Mouse (Mus musculus): Measurements from ENCODE around the gene Mrpl33.
A peak's percentile ranks its signal among the peaks of the same experiment; 100 is the strongest.

Gene Mrpl33

DNA sequence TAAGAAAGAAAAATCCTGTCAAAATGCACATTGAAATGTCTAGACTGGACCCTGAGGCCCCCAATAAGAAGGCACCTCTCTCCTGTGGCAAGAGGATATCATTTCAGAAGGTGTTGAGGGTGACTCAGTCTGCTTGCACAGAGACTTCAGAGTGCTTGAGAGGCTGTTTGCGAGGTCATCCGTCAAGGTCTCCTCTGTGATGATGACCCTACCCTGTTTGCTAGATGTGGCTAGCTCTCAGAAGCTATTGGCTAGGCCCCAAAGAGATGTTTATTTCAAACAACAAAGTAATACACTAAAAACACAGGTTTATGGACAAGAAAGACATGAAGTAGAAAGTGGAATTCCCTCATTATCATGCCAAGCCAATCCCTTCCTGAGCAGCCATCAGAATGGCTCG is 45.6 kb downstream of the Mrpl33 start:
- DNase-seq (ENCODE audit: low spot score), result no peak

DNA sequence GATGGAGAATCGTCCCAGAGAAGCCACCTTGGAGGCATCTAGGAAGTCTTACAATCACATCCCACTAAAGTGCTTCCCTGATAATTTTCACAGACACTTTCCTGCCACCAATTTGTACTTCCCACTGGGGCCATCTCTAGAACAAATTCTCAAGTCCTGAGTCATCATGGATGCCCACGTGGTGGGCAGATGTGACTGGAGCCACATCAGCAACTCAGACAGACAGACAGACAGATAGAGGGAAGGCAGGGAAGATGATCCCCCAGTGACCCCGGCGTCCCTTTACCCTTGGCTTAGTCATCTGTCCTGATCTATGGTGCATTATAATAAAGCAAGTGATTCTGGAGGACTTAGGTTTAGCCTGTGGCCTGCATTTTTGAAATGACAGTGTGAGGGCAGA is 47.5 kb downstream of the Mrpl33 start:
- DNase-seq (ENCODE audit: low spot score), result no peak

DNA sequence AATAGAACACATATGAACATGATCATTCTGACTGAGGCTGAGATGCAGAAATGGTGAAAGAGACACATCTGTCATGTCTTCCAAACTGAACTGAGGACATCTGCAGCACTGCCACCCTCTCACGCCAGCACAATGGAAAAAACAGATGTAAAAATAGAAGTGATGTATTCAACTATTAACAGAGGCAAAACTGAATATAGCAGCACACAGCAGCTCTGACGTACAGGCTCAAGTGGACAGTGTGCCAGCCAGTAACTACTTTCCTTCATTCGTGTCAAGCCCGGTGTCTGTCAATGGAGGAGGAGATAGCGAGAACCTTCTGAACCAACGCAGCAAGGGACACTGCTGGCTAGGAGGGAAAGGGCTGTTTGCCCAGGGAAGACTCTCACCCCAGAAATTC is 48.1 kb downstream of the Mrpl33 start:
- DNase-seq (ENCODE audit: low spot score), result no peak

DNA sequence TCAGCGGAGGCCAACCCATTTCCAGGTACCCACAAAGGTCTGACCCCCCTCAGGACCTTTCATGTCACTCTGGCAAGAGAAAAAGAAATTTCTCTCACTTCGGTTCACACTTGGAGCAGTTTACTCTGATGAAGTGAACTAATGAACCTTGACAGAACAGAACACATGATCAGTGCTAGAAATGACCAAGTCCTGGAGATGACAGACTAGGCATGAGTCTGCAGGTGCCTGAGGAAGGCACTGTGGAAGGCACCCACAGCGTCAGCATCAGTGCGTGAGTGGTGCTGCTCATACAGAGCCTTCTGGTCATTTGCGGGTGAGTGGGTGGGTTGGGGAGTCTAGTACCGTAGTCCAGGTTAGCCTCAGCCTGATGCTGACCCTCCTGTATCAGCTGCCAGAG is 49.1 kb downstream of the Mrpl33 start:
- no peak for DNase-seq (ENCODE audit: low spot score)

DNA sequence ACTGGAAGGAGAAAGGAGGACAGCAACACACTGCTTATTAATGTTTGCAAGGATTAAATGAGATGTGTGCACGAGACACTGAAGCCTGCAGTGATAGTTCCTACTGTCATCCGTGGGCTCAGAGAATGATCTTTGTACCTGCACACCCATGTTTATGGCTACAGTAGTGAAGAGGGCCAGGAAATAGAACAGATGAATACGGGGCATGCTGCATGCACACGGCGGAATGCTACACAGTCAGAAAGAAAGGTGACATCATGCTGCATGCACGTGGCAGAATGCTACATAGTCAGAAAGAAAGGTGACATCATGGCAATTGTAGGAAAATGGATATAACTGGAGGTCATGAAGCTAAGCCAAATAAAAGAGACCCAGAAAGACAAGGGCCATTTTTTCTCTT is 49.8 kb downstream of the Mrpl33 start:
- no peak for DNase-seq (ENCODE audit: low spot score)

DNA sequence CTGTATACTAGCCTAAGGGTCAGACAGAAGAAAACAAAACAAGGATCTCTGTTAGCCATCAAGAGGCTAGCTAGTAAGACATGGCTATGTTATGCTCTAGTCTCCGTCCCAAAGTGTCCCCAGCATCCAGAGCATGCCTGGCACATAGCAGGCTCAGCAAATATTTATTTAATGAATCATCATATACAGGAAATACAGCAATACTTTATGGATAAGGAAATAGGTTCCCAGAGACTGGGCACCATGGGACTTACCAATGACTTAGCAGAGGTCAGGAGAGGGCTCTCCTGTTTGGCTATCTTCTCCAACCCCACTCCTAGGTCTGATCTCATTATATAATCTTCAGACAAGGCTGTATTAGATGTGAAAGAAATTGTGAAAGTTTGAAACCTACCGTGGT is 50.6 kb downstream of the Mrpl33 start:
- no peak for DNase-seq (ENCODE audit: low spot score)

DNA sequence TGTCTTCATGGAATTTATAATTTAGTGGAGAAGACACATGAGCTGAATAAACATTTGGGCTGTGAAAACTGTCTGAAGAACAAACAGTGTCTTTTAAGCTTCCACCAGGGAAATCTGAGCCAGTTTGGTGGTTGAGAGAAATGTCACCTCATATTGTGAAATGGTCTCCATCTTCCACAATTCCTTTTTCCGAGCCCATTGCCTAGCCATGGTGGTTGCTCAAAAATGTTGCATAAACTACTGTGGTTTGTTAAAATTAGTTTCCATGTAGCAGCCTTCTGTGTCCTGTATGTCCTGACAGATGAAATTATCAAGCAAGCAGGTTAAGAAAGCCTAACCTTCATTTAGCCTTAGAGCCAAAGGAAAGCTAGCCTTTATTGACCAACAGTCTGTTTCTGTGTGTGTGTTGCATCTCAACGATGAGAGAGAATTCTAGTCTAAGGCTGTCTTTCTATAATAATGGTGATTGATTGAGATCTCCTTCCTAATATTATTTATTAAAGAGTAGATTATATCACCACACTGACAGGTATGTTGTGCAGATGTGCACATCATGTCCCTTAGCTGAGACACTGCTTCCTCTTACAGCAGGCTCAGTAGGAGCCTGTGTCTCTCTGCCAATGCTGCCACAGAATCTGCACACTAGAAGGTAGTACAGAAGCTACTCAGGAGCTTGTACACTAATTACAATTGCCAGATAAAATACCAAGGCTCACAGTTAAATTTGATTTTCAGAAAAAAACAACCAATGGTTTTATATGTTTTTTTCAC is 54.0 kb downstream of the Mrpl33 start:
- no peak for DNase-seq (ENCODE audit: low spot score)

DNA sequence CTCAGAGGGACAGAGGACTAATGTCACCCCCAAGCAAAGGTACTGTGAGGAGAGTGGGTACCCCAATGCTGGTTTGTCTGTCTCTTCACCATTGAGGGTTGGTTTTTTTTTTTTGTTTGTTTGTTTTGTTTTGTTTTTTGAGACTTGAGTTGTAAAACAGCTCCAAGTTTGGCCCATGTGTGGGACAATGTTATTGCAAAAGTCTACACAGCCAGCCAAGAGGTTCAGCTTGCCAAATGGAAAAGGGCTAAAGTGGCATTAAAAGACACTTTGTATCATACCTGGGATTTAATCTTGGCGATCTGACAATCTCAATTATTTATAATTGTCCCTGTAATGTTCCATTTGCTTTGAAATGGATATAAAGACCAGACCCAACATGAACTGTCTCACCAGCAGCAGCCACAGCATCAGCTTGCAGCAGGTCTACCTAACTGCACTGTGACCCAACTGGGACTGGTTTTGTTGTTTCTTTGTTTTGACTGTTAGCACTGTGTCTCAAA is 59.0 kb downstream of the Mrpl33 start:
- DNase-seq (ENCODE audit: low spot score), result no peak

DNA sequence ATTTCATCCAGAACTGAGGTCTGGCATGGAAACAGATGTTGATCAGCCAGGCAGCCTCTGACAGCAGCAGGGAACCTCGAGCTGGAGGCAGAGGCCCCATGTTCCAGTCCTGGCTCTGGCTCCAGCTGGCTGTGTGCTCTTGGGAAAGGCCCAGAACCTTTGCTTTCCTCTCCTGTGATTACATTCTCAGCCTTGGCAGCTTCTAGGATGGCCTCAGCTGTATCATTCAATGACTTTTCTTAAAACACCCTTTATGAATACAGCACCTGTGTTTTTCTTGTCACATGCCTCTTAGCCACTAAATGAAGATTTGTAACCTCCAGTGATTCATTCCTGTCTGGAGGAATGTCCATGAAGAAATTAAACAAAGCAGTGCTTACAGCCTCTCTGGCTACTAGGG is 69.4 kb downstream of the Mrpl33 start:
- no peak for DNase-seq (ENCODE audit: low spot score)

DNA sequence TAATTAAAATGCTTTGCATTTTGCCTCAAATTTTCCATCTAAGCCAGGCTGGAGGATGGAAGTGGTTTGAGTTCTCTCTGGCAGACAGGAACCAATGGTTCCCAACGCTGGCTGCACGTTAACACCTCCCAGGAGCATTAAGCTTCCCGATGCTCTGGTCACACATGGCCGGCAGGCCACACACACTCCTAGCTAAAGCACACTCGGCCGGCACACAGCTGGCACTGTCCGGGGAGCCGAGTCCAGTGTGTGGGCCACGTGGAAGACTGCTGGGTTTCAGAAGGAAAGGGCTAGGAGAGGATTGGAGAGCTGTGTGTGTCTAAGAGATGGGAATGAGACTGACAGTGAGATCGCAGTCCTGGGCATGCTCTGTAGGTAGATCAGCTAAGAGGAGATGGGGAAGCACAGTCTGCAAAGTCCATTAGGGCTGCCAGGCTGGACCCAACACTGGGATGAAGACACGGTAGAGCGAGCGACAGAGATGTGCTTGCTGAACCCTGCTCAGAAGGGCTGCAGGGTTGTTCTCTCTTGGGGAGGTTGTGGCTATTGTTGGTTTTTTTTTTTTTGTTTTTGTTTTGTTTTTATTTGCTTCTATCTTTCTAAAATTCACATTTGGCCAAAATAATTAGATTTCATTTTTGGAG is 71.7 kb downstream of the Mrpl33 start:
- DNase-seq (ENCODE audit: low spot score), result no peak

DNA sequence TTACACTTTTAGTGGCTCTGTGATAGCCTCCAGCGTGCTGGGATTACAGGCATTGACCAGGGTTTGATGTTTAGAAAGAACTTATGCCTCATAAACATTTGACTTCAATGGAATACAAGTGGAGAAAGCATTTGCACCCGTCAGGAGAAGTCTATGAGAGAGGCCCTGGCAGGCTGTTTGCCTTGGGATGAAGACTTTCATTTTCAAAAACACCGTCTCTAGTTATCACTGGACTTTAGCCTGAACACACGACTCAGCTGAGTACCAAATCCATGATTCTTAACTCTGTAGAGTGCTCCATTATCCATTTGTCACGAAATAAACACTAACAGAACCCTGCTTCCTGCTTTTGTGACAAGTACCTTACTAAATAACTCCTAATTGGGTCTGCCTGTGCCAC is 73.2 kb downstream of the Mrpl33 start:
- DNase-seq (ENCODE audit: low spot score), result no peak

DNA sequence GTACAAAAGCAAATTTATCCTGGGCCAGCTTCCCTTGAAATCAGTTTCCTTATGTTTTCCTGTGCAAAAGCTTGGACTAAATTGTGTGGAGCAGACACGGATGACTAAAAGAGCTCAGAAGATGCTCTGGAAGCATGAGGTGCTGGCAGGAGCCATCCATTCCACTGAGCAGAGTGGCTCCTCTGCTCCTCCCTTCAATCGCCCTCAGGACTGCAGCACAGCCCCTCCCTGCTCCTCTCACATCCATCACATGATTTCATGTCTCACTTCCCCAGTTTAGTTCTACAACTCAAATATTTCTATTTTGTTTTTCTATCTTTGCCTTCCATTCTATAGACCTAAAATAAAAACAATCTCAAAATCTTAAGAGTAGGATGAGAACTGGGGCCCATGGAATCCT is 74.4 kb downstream of the Mrpl33 start:
- no peak for DNase-seq (ENCODE audit: low spot score)

DNA sequence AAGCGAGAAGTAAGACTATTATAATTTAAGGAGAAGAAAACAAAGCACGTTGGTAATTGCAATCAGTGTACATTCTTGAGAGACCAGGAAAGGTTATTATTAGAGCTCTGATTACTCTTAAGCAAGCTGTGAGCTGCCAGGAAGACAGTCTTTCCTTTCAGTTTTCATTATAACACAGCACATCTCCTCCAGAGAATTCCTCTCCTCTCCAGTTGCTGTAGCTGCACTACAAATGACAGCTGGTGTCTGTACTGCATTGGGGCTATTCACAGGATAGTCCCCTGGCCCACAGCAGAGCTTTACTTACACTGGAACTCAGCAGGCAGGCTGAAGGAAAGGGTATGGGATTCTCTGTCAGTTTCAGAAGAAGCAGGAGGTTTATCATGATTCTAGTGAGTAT is 76.7 kb downstream of the Mrpl33 start:
- no peak for DNase-seq (ENCODE audit: low spot score)

DNA sequence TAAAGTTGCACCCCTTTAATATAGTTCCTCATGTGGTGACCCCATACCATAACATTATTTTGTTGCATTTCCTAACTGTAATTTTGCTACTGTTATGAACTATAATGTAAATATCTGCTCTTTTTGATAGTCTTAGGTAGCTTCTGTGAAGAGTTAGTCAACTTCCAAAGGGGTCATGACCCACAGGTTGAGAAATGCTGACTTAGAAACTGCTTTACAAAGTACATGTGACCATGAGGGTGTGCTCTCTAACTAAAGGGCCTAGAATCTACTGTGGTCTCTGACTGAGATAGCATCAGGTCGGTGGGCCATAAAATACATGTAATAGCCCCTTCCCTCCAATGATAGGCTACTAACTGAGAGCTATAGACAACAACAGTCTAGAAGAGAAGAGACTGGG is 81.3 kb downstream of the Mrpl33 start:
- DNase-seq (ENCODE audit: low spot score), result no peak

DNA sequence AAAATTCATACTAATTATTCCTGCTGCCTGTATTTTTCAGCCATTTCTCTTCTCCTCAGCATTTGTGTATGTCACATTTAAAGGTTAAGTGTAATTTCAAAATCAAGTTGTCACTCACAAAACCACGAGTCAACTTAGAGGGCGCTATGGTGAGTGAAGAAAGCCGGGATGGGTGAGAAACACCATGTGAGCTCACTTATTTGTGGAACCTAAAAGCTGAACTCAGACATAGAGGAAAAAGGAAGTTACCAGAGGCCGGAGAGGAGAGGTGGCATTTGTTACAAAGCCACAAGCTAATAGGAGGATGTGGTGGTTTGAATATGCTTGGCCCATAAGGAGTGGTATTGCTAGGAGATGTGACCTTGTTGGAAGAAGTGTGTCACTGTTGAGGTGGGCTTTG is 83.4 kb downstream of the Mrpl33 start:
- no peak for DNase-seq (ENCODE audit: low spot score)

DNA sequence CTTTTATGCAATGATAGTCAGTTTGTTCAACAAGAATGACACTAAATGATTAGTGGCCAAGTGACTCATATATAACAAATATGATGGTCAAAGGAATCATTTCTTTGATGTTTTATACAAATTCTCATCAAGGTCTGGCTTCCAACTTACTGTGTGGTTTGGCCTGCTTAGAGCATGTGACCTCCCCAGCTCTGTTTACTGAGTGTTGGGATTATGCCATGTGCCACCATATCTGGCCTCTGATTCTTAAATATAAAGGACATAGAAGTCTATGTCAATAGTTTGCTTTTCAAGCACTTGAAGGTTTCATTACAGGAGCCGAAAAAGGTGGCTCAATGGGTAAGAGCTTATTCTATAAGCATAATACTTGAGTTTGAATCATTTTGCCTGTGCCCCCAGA is 85.6 kb downstream of the Mrpl33 start:
- no peak for DNase-seq (ENCODE audit: low spot score)

DNA sequence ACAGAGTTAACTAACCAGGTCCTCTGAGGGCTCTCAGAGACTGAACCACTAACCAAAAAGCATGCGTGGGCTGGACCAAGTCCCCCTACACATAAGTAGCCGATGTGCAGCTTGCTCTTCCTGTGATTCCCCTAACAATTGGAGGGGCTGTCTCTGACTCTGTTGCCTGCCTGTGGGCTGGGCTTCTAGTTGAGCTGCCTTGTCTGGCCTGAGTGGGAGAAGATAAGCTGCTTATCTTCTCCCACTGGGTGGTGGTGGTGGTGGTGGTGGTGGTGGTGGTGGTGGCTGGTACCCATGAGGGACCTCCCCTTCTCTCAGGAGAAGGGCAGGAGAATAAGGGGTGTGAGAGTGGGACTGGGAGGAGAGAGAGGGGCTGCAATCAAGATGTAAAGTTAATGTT is 89.3 kb downstream of the Mrpl33 start:
- DNase-seq (ENCODE audit: low spot score), result no peak

DNA sequence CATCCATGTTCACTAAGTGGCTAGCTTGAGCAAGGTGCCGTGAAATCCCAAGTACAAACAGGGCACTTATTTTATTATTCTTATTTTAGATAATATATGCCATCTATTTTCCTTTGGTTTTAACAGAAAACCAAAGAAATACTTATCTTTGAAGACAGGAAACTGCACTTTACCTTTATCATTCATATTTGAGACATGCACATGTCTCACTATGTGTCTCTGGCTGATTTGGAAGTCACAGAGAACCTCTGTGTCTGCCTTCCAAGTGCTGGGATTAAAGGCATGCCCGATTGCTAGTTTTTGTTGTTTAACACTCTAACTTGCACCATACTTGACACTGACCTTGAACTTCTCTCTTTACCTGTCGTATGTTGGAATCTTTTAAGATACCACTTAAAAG is 91.2 kb downstream of the Mrpl33 start:
- DNase-seq (ENCODE audit: low spot score), result no peak

DNA sequence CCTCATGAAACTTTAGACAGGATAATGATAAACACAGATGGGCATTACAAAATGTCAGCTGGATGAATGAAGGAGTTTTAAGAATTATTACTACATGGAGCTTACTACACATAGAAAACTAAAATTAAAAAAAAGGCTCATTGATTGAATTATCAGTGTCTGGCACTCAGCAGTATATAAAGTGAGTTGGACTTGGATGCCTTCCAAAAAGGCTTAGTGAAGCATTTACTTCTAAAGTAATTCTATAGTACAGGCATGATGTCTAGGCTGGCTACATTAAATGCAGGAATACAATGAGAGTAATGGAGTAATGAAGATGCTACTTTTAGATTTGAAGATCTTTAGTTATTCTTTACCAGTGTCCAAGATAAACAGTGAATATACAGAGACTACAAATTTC is 96.5 kb downstream of the Mrpl33 start:
- no peak for DNase-seq (ENCODE audit: low spot score)

DNA sequence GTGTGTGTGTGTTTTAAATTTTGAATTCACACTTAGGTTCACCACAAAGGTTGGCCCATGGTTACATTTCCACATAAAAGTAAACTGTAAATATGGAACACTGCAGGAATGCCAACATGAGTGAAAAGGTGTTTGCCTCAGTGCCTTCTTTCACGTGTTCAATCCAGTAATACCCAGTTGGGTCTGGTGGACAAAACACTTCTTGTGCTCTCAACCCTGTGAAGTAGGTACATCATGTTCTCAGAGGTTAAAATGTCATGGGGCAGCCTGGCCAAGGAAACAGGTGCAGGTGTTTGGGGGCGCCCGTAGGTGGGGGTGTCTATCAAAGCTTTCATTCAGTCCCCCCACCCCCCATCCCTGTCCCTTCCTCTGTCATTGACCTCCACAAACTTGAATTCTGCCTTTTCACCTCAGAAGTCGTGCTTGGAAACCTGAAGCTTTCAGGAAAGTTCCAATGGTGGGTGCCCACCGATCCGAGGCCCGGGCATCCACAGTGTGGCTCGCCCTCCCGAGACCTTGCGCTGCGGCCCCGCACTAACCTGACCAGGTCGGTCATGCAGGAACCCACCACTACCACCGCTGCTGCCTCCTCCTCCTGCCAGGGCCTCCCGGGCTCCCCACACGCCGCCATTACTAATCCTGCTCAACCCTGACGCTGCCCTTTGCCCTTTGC is 100.4 kb downstream of the Mrpl33 start, which contains the start of gene Rbks:
Gene Rbks (minus strand): TSS at position 657 of the 673 bp plus-strand sequence.
- no peak for DNase-seq (ENCODE audit: low spot score)

DNA sequence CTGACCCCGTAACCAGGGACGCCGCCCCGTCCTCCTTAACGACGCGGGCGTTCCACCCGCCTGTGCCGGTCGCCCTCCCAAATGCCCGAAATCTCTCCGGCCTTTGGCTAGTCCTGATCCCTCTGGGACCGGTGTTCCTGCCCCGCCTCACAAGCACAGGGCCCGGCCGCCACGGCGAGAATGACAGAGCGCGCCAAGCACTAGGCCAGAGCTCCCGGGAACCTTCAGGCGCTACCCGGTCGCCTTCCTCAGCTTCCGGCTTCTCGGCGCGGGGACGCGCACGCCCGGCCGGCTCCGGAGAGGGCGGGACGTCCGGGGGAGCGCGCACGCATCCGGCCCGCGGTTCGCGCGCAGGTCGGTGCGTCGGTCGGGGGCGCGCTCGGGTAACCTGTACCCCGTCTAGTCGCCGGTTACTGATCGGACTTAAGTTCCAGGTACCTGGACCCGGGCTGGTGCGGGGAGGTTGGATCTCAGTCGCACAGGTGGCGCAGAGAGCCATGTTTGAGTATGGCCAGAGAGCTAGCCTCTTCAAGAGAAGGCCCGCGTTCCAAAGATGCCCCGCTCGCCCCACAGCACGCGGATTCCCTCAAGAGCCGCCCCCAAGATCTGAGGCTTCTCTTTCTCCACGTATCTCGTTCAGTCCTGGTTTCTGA is 101.0 kb downstream of the Mrpl33 start, which contains the start of gene Babam2:
Gene Babam2 (plus strand): TSS at position 41 of the 653 bp plus-strand sequence.
- DNase-seq (ENCODE audit: low spot score), result peak; percentile 95

DNA sequence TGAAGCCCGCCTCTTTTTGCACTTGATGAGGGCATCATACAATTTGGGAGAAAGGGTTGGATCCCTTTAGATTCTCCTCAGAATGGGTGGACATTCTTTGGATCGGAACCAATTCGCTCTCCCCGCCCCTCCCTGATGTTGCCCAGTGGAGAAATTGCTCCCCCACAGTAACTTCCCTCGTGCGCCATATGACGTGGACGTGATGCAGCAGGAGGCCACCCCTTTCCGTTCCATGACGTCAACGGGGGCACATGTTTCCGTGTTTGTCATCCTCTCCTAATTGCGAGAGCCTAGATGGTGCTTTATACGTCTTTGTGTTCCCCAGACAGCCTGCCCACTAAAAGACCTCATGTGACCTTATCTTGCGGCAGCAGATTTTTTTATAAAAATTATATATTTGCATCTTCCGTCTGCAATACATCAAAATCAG is 101.6 kb downstream of the Mrpl33 start:
- peak; percentile 76 for DNase-seq (ENCODE audit: low spot score)
